In the genomic region with DNA sequence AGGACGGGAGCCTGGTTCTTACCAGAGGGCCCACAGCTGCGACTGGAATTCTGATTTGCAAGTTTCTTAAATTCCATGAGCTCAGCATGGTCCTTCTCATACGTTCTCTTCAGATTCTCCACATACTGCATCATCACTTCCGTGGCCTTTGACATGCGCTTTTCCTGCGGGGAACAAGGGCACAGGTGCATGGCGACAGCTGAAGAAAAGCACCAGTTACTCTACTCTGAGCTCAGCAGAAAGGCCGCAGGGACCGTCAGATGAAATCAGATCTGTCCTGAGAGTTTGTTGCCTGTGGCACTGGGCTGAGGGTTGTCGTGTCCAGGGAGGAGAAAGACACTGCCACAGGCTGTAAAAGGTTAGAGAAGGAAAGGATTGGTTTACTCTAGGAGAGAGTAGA, we compare ENCODE assay signal across 2 mouse cellular contexts. TPM values are rescaled to one million over a fixed set of nuclear protein-coding genes. Genes with fewer than 3 reads are reported as not detected.
"Had no signal": no experiment of that assay in that cellular context is flagged by ENCODE, and none has a peak within 500 bp of the region (broad histone marks: within the 10 kb centered on the region; RNA-seq: fewer than 3 reads in every experiment).

No protein-coding gene starts in this region.

RNA-seq across cellular contexts. Expression of a gene that starts 32.7 kb away (rescaled TPM):
- total RNA-seq: granulocyte monocyte progenitor cell, adult 5-6 weeks; hematopoietic stem cell, adult 5-6 weeks had no signal
